Mouse (Mus musculus) forebrain, embryonic 14.5 days (tissue): ENCODE data around the gene Wdr34. TPM values are rescaled to one million over a fixed set of nuclear protein-coding genes. Genes with fewer than 3 reads are reported as not detected.

ENCODE experiments used
- ATAC-seq: fragments of 200-750 bp; cut with Nextera tagmentation; 2 replicates; pipeline ENCODE4 v1.8.0; 2017; ENCODE audit warnings: mild to moderate bottlenecking, moderate library complexity
- DNase-seq: peaks from one replicate; pipeline ENCODE4 v3.0.0-alpha.2; 2015; ENCODE audit warnings: low spot score
- H3K27ac ChIP-seq: fragments of 300-500 bp; sonication (generic); 2 replicates; pipeline ENCODE4 v1.5.1; 2014; ENCODE audit warnings: low read depth, mild to moderate bottlenecking, control low read depth, low read length, moderate library complexity
- H3K27me3 ChIP-seq: fragments of 300-500 bp; sonication (generic); replicated peaks from 2 replicates; pipeline ENCODE4 v1.6.1; 2014; ENCODE audit warnings: low read length, control low read depth, mixed read lengths; ENCODE audit not compliant: control insufficient read depth, insufficient read depth
- H3K36me3 ChIP-seq: fragments of 300-500 bp; sonication (generic); 2 replicates; pipeline ENCODE4 v1.6.1; 2014; ENCODE audit warnings: low read length, control low read depth; ENCODE audit not compliant: control insufficient read depth, insufficient read depth
- H3K4me1 ChIP-seq: fragments of 300-500 bp; sonication (generic); 2 replicates; pipeline ENCODE4 v1.6.1; 2014; ENCODE audit warnings: antibody characterized with exemption, low read length, control low read depth; ENCODE audit not compliant: control insufficient read depth, insufficient read depth
- H3K4me2 ChIP-seq: fragments of 300-500 bp; sonication (generic); 2 replicates; pipeline ENCODE4 v1.6.1; 2014; ENCODE audit warnings: mild to moderate bottlenecking, control low read depth, low read length
- H3K4me3 ChIP-seq: fragments of 300-500 bp; sonication (generic); 2 replicates; pipeline ENCODE4 v1.5.1; 2014; ENCODE audit warnings: low read depth, low read length, control low read depth
- H3K9ac ChIP-seq: fragments of 300-500 bp; sonication (generic); 2 replicates; pipeline ENCODE4 v1.6.1; 2014; ENCODE audit warnings: mild to moderate bottlenecking, low read length, control low read depth, moderate library complexity
- H3K9me3 ChIP-seq: fragments of 300-500 bp; sonication (generic); replicated peaks from 2 replicates; pipeline ENCODE4 v1.6.1; 2016; ENCODE audit warnings: low read length, control low read depth, mixed read lengths; ENCODE audit not compliant: control insufficient read depth
- WGBS: fragments of 180-500 bp; shearing (Covaris S2); extraction: QIAGEN DNeasy Blood & Tissue Kit; methylation state at CpG from one replicate; pipeline ENCODE4 v1.1.7; 2014; 5-methylcytosine and 5-hydroxymethylcytosine counted together
- polyA plus RNA-seq: library from polyadenylated mRNA; unstranded; fragments of >200 nt; fragmentation: Nextera tagmentation; extraction: Ambion mirVana; gene quantifications from 2 replicates; pipeline ENCODE4 v1.2.1, GENCODE M21; 2014

The Wdr34 gene
- polyA plus RNA-seq, 1 experiment from 2014 or later: 51.4 TPM

GRCm38 (mm10) chr2:30048101-30048501 is 580 bp downstream of the Wdr34 start:
- no peak for ATAC-seq
- H3K27ac ChIP-seq: peak overlapping the region; percentile 93; the same call in 1 of the 2 replicates
- 0 out of 2 replicates have a peak, but pooled peaks cover 6% of the 10 kb centered on the region for H3K36me3 ChIP-seq
- H3K4me1 ChIP-seq: peaks cover 6% of the 10 kb centered on the region; the same call in 1 of the 2 replicates
- 55% methylated on average over 11 of the region's 11 CpGs for WGBS
- no peaks in the 10 kb centered on the region for H3K27me3 ChIP-seq
- DNase-seq: peak; percentile 17
- peak overlapping the region; percentile 60 for H3K4me3 ChIP-seq
- no peaks in the 10 kb centered on the region for H3K9me3 ChIP-seq
- peak overlapping the region; percentile 74 for H3K9ac ChIP-seq
- peak overlapping the region; percentile 63 for H3K4me2 ChIP-seq

GRCm38 (mm10) chr2:30047127-30047526 is 1.6 kb downstream of the Wdr34 start:
- Histone ChIP-seq H3K4me2 (no peak overlapping the region), H3K4me3 (no peak overlapping the region), H3K9me3 (no peaks in the 10 kb centered on the region), H3K9ac (no peak overlapping the region), H3K27me3 (no peaks in the 10 kb centered on the region), H3K4me1 (peaks cover 6% of the 10 kb centered on the region; the same call in 1 of the 2 replicates), H3K27ac (no peak overlapping the region), H3K36me3 (0 out of 2 replicates have a peak, but pooled peaks cover 6% of the 10 kb centered on the region)
- ATAC-seq: no peak
- no peak for DNase-seq
- 94% methylated on average over 6 of the region's 6 CpGs for WGBS

- Histone ChIP-seq H3K9me3 (no peaks in the 10 kb centered on the region), H3K36me3 (0 out of 2 replicates have a peak, but pooled peaks cover 9% of the 10 kb centered on the region), H3K27ac (no peak overlapping the region), H3K4me1 (peaks cover 6% of the 10 kb centered on the region; the same call in 1 of the 2 replicates), H3K9ac (no peak overlapping the region), H3K4me3 (no peak overlapping the region), H3K4me2 (no peak overlapping the region), H3K27me3 (no peaks in the 10 kb centered on the region)
- 86% methylated on average over 5 of the region's 5 CpGs for WGBS
- no peak for ATAC-seq
- no peak for DNase-seq
Measured at GRCm38 (mm10) chr2:30044550-30044949, 4.1 kb downstream of the Wdr34 start.

- H3K27me3 ChIP-seq: no peaks in the 10 kb centered on the region
- DNase-seq (peak; percentile 88), ATAC-seq (peak; percentile 65)
- WGBS: 1% methylated on average over 4 of the region's 4 CpGs
- H3K27ac ChIP-seq: no peak overlapping the region
- H3K36me3 ChIP-seq: peaks cover 16% of the 10 kb centered on the region; the same call in 1 of the 2 replicates
- H3K4me3 ChIP-seq: no peak overlapping the region
- no peak overlapping the region for H3K9ac ChIP-seq
- no peaks in the 10 kb centered on the region for H3K4me1 ChIP-seq
- no peaks in the 10 kb centered on the region for H3K9me3 ChIP-seq
- no peak overlapping the region for H3K4me2 ChIP-seq
Measured at GRCm38 (mm10) chr2:30042445-30042844, 6.2 kb downstream of the Wdr34 start.

- Histone ChIP-seq H3K4me1 (no peaks in the 10 kb centered on the region), H3K4me2 (no peak overlapping the region), H3K36me3 (peaks cover 28% of the 10 kb centered on the region), H3K9ac (no peak overlapping the region), H3K4me3 (no peak overlapping the region), H3K27me3 (no peaks in the 10 kb centered on the region), H3K9me3 (no peaks in the 10 kb centered on the region), H3K27ac (no peak overlapping the region)
- ATAC-seq (no peak), DNase-seq (no peak)
Measured at GRCm38 (mm10) chr2:30039687-30040086, 9.0 kb downstream of the Wdr34 start.

GRCm38 (mm10) chr2:30038370-30038769 is 10.3 kb downstream of the Wdr34 start:
- Histone ChIP-seq H3K27ac (no peak overlapping the region), H3K9ac (no peak overlapping the region), H3K4me2 (no peak overlapping the region), H3K27me3 (no peaks in the 10 kb centered on the region), H3K4me1 (no peaks in the 10 kb centered on the region), H3K9me3 (no peaks in the 10 kb centered on the region), H3K4me3 (no peak overlapping the region), H3K36me3 (peaks cover 33% of the 10 kb centered on the region)
- DNase-seq (no peak), ATAC-seq (no peak)
- 96% methylated on average over 10 of the region's 10 CpGs for WGBS

- no peak overlapping the region for H3K4me2 ChIP-seq
- 87% methylated on average over 2 of the region's 2 CpGs for WGBS
Measured at GRCm38 (mm10) chr2:30037762-30038161, 10.9 kb downstream of the Wdr34 start.

GRCm38 (mm10) chr2:30032957-30033356 is 15.7 kb downstream of the Wdr34 start:
- 82% methylated on average over 6 of the region's 6 CpGs for WGBS
- H3K27ac ChIP-seq: no peak overlapping the region
- no peak overlapping the region for H3K4me2 ChIP-seq
- ATAC-seq (no peak), DNase-seq (no peak)
- no peaks in the 10 kb centered on the region for H3K4me1 ChIP-seq
- peaks cover 82% of the 10 kb centered on the region for H3K36me3 ChIP-seq
- no peaks in the 10 kb centered on the region for H3K27me3 ChIP-seq
- no peaks in the 10 kb centered on the region for H3K9me3 ChIP-seq
- H3K9ac ChIP-seq: no peak overlapping the region
- H3K4me3 ChIP-seq: no peak overlapping the region

More at GRCm38 (mm10) chr2:30037762-30038161, 10.9 kb downstream of the Wdr34 start:
- H3K27ac ChIP-seq: no peak overlapping the region
- no peaks in the 10 kb centered on the region for H3K9me3 ChIP-seq
- no peaks in the 10 kb centered on the region for H3K27me3 ChIP-seq
- no peak overlapping the region for H3K9ac ChIP-seq
- DNase-seq: no peak
- no peak for ATAC-seq
- H3K4me3 ChIP-seq: no peak overlapping the region
- peaks cover 38% of the 10 kb centered on the region for H3K36me3 ChIP-seq
- H3K4me1 ChIP-seq: no peaks in the 10 kb centered on the region

GRCm38 (mm10) chr2:30032244-30032846 is 16.3 kb downstream of the Wdr34 start:
- H3K27ac ChIP-seq: no peak overlapping the region
- H3K9me3 ChIP-seq: no peaks in the 10 kb centered on the region
- H3K36me3 ChIP-seq: peaks cover 82% of the 10 kb centered on the region
- no peak overlapping the region for H3K9ac ChIP-seq
- no peaks in the 10 kb centered on the region for H3K27me3 ChIP-seq
- no peaks in the 10 kb centered on the region for H3K4me1 ChIP-seq
- ATAC-seq (0 out of 2 replicates have a peak, but pooled peaks have one; percentile 46), DNase-seq (no peak)
- WGBS: 61% methylated on average over 11 of the region's 11 CpGs
- no peak overlapping the region for H3K4me3 ChIP-seq
- no peak overlapping the region for H3K4me2 ChIP-seq
